Comparison of ENCODE assay signal across 15 mouse cellular contexts in genomic region chr1:153062547-153062946, GRCm38 (mm10).
A peak's percentile ranks its signal among the peaks of the same experiment; 100 is the strongest.
DNase-seq lines count a peak whose midpoint lies in the region; ATAC-seq lines count a peak whose summit lies in the region.
"Had no signal": no experiment of that assay in that cellular context is flagged by ENCODE, and none has a peak within 500 bp of the region (broad histone marks: within the 10 kb centered on the region; RNA-seq: fewer than 3 reads in every experiment).

No protein-coding gene starts in this region.

- no peak overlapping the region for H3K4me3 ChIP-seq in kidney, embryonic 16.5 days (ENCODE audit: low read length)
- H3K4me3 ChIP-seq in embryonic facial prominence, embryonic 10.5 days, result no peak overlapping the region
- H3K4me3 ChIP-seq in hindbrain, embryonic 11.5 days (ENCODE audit: low read depth, low read length), result no peak overlapping the region
- H3K4me3 ChIP-seq in limb, embryonic 13.5 days, result no peak overlapping the region
- H3K4me3 ChIP-seq: heart, embryonic 12.5 days; liver, embryonic 15.5 days had no signal

- H3K36me3 ChIP-seq in kidney, embryonic 16.5 days (ENCODE audit: insufficient read depth, low read length), result no peaks in the 10 kb centered on the region
- H3K36me3 ChIP-seq in embryonic facial prominence, embryonic 10.5 days (replicated peaks), result no peaks in the 10 kb centered on the region
- no peaks in the 10 kb centered on the region for H3K36me3 ChIP-seq in hindbrain, embryonic 11.5 days (ENCODE audit: control insufficient read depth, insufficient read depth, low read length)
- no peaks in the 10 kb centered on the region for H3K36me3 ChIP-seq in limb, embryonic 13.5 days
- H3K36me3 ChIP-seq: heart, embryonic 12.5 days; liver, embryonic 15.5 days had no signal

- intact Hi-C loops in gastrocnemius, postnatal 14 days (cut with DNase I; ENCODE audit: low total_unique reads), result no loop called here

- 13% methylated on average over 7 of the region's 7 CpGs for WGBS in kidney, embryonic 16.5 days
- WGBS in embryonic facial prominence, embryonic 10.5 days, result 62% methylated on average over 7 of the region's 7 CpGs
- 23% methylated on average over 7 of the region's 7 CpGs for WGBS in hindbrain, embryonic 11.5 days
- 15% methylated on average over 7 of the region's 7 CpGs for WGBS in limb, embryonic 13.5 days

- no peak for DNase-seq in kidney, postnatal 4 days
- DNase-seq in embryonic facial prominence, embryonic 10.5 days (ENCODE audit: low spot score), result no peak
- DNase-seq in hindbrain, embryonic 11.5 days (ENCODE audit: low spot score), result peak; percentile 55
- no peak for DNase-seq in spleen, postnatal 14 days (ENCODE audit: low spot score in 2 of 2)
- DNase-seq in gastrocnemius, postnatal 14 days, result no peak
- DNase-seq in thymus, postnatal 4 days, result no peak
- DNase-seq: adrenal gland, adult 2 months; cerebellum, postnatal 36 days; thymus, adult 18-20 months had no signal

- H3K4me1 ChIP-seq in kidney, embryonic 16.5 days (ENCODE audit: insufficient read depth, low read length), result peaks cover 6% of the 10 kb centered on the region
- peaks cover 14% of the 10 kb centered on the region for H3K4me1 ChIP-seq in embryonic facial prominence, embryonic 10.5 days
- H3K4me1 ChIP-seq in hindbrain, embryonic 11.5 days (replicated peaks; ENCODE audit: control insufficient read depth, insufficient read depth, low read length), result peaks cover 4% of the 10 kb centered on the region
- H3K4me1 ChIP-seq in limb, embryonic 13.5 days, result peaks cover 13% of the 10 kb centered on the region
- H3K4me1 ChIP-seq: heart, embryonic 12.5 days; liver, embryonic 15.5 days had no signal

- H3K27me3 ChIP-seq in kidney, embryonic 16.5 days (ENCODE audit: insufficient read depth, low read length), result no peaks in the 10 kb centered on the region
- H3K27me3 ChIP-seq in embryonic facial prominence, embryonic 10.5 days (replicated peaks; ENCODE audit: low read depth, poor library complexity, severe bottlenecking), result no peaks in the 10 kb centered on the region
- no peaks in the 10 kb centered on the region for H3K27me3 ChIP-seq in hindbrain, embryonic 11.5 days (ENCODE audit: control insufficient read depth, insufficient read depth, low read length)
- H3K27me3 ChIP-seq in limb, embryonic 13.5 days, result no peaks in the 10 kb centered on the region
- H3K27me3 ChIP-seq: CH12.LX; heart, embryonic 12.5 days; liver, embryonic 15.5 days; Patski had no signal

- no peak overlapping the region for H3K27ac ChIP-seq in kidney, embryonic 16.5 days (ENCODE audit: low read length)
- H3K27ac ChIP-seq in embryonic facial prominence, embryonic 10.5 days (replicated peaks), result peak overlapping the region; percentile 35; the same call in 1 of the 2 replicates
- peak overlapping the region; percentile 78 for H3K27ac ChIP-seq in hindbrain, embryonic 11.5 days (ENCODE audit: low read depth, low read length)
- no peak overlapping the region for H3K27ac ChIP-seq in limb, embryonic 13.5 days
- H3K27ac ChIP-seq: liver, embryonic 15.5 days had no signal

- no peaks in the 10 kb centered on the region for H3K9me3 ChIP-seq in kidney, embryonic 16.5 days (ENCODE audit: low read length)
- H3K9me3 ChIP-seq in embryonic facial prominence, embryonic 10.5 days, result no peaks in the 10 kb centered on the region
- H3K9me3 ChIP-seq in hindbrain, embryonic 11.5 days (ENCODE audit: control insufficient read depth, low read length), result no peaks in the 10 kb centered on the region
- H3K9me3 ChIP-seq in limb, embryonic 13.5 days, result no peaks in the 10 kb centered on the region
- H3K9me3 ChIP-seq: heart, embryonic 12.5 days; liver, embryonic 15.5 days had no signal

- H3K9ac ChIP-seq in kidney, embryonic 16.5 days (replicated peaks; ENCODE audit: low read length), result no peak overlapping the region
- peak overlapping the region; percentile 3; the same call in 1 of the 2 replicates for H3K9ac ChIP-seq in hindbrain, embryonic 11.5 days (ENCODE audit: low read depth, low read length)
- H3K9ac ChIP-seq in limb, embryonic 13.5 days, result 0 out of 2 replicates have a peak overlapping the region, but pooled peaks have one; percentile 10
- H3K9ac ChIP-seq: heart, embryonic 12.5 days; liver, embryonic 15.5 days had no signal

- no peak overlapping the region for H3K4me2 ChIP-seq in kidney, embryonic 16.5 days (replicated peaks; ENCODE audit: low read depth, low read length)
- no peak overlapping the region for H3K4me2 ChIP-seq in hindbrain, embryonic 11.5 days (replicated peaks; ENCODE audit: low read depth, low read length)
- no peak overlapping the region for H3K4me2 ChIP-seq in limb, embryonic 13.5 days (replicated peaks)
- H3K4me2 ChIP-seq: heart, embryonic 12.5 days; liver, embryonic 15.5 days had no signal

- peak; percentile 47 for ATAC-seq in kidney, embryonic 16.5 days (ENCODE audit: low FRiP score, low TSS enrichment)
- ATAC-seq in hindbrain, embryonic 11.5 days (ENCODE audit: low FRiP score), result peak; percentile 63
- no peak for ATAC-seq in limb, embryonic 13.5 days (ENCODE audit: low FRiP score, low read depth)
- ATAC-seq: Patski had no signal

Comparison
In these comparisons a context has a peak if more than half of its experiments do, and no peak if none do; other contexts are left out.
1. H3K27ac ChIP-seq: peak in embryonic facial prominence, embryonic 10.5 days (single experiment) and hindbrain, embryonic 11.5 days (single experiment); none in kidney, embryonic 16.5 days (single experiment) and limb, embryonic 13.5 days (single experiment).